Mouse (Mus musculus): ENCODE data around the gene Ebf3. TPM values are rescaled to one million over a fixed set of nuclear protein-coding genes. Genes with fewer than 3 reads are reported as not detected.

Ebf3 gene
- total RNA-seq (2023) = 0.51 TPM in 1 of 2 replicates, not detected in the other

DNA sequence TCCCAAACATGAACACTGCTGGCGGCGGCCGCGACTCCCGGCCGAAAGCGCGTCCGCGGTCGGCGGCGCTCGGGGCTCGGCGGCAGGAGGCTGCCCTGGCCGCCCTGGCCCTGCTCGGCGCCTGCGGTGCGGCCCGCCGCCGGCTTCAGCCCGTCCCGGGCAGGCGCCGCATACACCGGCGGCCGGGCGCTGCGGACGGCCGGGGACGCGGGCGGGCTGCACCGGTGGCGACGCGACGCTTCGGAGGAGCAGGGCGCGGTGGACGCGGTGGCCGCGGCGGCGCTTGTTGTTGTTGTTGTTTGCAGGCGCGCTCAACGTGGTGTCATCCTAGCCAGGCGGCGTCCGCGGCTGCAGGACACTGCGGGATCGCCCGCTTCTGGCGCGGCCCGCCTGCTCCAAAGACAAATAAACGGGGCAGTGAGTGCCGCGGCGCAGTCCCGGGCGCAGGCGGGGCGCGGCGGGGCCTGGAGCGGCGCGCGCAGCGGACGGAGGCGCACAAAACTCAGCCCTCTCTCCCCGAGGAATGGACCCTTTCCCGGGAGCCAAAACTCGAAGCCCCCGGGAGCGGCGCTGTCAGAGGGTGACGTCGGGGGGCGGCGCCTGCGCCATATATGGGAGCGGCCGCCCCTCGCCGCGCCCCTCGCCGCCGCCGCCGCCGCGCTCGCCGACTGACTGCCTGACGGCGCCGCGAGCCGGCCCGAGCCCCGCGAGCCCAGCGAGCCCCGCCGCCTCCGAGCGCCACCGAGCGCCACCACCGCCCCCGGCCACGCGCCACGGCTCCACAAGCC is at the start of gene Ebf3:
Ebf3 (minus strand) TSS at position 542 of the 788 bp plus-strand sequence.

Other genes with a start within 250 kb of the Ebf3 start
- gene 9430038I01Rik, start 96.3 kb upstream of the Ebf3 start, total RNA-seq (2023) = 8.8 and 9.9 TPM in 2 replicates
- gene Glrx3, start 123.2 kb upstream of the Ebf3 start, total RNA-seq (2023) = 29.8 and 32.5 TPM in 2 replicates

Data from neutrophil, adult 65 days (primary cell).